Mouse (Mus musculus) adrenal gland, postnatal 0 days (tissue): ENCODE measurements around the gene Acsl1. TPM values are rescaled to one million over a fixed set of nuclear protein-coding genes. Genes with fewer than 3 reads are reported as not detected.

ENCODE experiments used
- polyA plus RNA-seq: library from polyadenylated mRNA; unstranded; fragments of >200 nt; fragmentation: Nextera tagmentation; extraction: Ambion mirVana; gene quantifications from 2 replicates; pipeline ENCODE4 v1.2.1, GENCODE M21; 2015

The Acsl1 gene
- 24.6 and 35.5 TPM in 2 replicates for polyA plus RNA-seq

GRCm38 (mm10) chr8:46470792-46471781 lies at the start of gene Acsl1:
Gene Acsl1, plus strand, starts transcription at chr8:46471037.

GRCm38 (mm10) chr8:46551615-46552440 lies 81.0 kb downstream of the Acsl1 start, which contains the start of gene Cenpu:
Gene Cenpu, plus strand, starts transcription at chr8:46552028.

Other genes starting within 250 kb of the Acsl1 start
- 0.17 TPM in 1 of 2 replicates, not detected in the other for gene Helt, start 176.4 kb upstream of the Acsl1 start, polyA plus RNA-seq
- gene Cenpu, start 81.0 kb downstream of the Acsl1 start, polyA plus RNA-seq, result 6.8 and 8.6 TPM in 2 replicates
- gene Primpol, start 146.2 kb downstream of the Acsl1 start, polyA plus RNA-seq, result 5.1 and 11.6 TPM in 2 replicates
- 59.6 and 62.3 TPM in 2 replicates for gene Casp3, start 146.3 kb downstream of the Acsl1 start, polyA plus RNA-seq